Mouse (Mus musculus) thymus, postnatal 0 days (tissue): ENCODE data around the gene Acoxl. TPM values are rescaled to one million over a fixed set of nuclear protein-coding genes. Genes with fewer than 3 reads are reported as not detected.
"Not testable (repeated sequence)": the region's sequence is repeated elsewhere in the genome, so short reads cannot be mapped to it uniquely, and the experiment has no call there.

ENCODE experiments used
- DNase-seq: peaks from one replicate; pipeline ENCODE4 v3.0.0-alpha.2; 2015; ENCODE audit warnings: low spot score
- polyA plus RNA-seq: library from polyadenylated mRNA; unstranded; fragments of >200 nt; fragmentation: Nextera tagmentation; extraction: Ambion mirVana; gene quantifications from 2 replicates; pipeline ENCODE4 v1.2.1, GENCODE M21; 2015

The Acoxl gene
- polyA plus RNA-seq, 1 experiment from 2014 or later: 3.6 TPM

DNA sequence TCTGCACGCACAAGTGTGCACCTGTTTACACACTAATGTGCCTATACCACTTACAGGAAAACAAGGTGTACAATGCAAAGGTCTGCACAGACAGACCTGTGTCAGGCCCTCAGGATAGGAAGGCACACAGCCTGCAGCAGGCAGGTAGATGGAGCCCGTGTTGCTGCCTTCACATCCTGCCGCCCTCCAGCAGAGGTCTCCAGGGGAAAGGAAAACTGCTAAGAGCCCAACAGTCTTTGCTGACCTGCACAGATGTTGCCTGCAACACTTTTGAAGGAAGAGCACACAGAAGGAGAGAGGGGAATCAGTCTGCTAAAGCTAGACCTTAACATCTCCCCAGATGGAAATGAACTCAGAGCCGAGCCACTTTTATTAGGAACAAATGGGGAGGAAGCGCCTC, 240.2 kb downstream of the Acoxl start:
- DNase-seq: peak; percentile 53

DNA sequence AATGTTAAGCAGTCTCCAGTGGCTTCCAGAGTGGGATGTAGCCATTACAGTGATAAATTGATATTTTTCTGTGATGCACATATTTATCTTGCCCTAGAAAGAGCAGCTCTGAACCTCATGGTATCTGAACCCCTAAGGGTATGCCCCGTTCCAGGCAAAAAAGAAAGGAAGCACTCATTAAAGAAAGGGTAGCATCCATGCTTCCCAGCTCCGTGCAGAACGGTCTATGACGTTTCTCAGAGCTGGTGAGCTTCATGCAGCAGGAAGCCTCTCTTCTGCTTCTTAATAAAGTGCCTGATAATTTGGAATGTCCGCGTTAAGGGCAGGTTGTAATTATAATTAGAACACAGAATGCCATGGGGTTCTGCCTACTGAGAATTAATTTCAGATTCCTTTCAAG, 240.6 kb downstream of the Acoxl start:
- no peak for DNase-seq

DNA sequence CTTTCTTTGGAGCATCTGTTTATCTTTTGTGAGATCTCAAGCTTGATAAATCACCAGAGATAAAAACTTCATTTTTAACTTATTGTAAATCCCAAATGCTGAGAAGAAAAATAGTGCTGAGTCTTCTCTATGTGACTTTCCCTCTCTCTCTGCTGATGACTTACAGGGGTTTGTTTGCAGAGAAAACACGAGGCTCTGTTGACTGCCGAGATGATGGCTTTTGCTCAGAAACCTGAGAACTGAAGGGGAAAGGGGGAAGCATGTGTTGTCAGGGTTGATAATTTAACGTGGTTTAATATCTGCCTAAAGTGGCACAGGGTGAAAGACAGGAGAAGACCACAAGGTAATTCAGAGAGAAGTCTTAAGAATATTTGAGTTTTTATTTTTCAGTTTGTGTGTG, 245.2 kb downstream of the Acoxl start:
- DNase-seq: no peak

DNA sequence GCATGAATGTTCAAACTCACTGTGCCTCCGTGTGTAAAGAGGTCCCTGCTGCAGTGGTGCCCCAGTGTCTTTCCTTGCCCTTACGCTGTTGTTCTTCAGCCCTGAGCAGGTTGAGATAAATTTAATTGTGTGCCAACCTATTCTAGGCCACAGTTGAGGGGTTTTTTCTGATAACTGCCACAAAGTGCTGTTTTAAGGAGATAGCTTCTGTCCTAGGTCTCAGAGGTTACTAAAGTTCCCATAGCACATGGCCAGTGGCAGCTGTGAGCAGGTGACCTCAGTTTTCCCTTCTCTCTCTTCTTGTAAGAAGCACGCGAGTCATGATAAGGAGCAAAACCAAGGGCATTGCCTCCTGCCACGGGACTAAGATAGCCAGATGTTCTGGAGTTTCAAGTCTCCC, 245.9 kb downstream of the Acoxl start:
- DNase-seq: no peak

DNA sequence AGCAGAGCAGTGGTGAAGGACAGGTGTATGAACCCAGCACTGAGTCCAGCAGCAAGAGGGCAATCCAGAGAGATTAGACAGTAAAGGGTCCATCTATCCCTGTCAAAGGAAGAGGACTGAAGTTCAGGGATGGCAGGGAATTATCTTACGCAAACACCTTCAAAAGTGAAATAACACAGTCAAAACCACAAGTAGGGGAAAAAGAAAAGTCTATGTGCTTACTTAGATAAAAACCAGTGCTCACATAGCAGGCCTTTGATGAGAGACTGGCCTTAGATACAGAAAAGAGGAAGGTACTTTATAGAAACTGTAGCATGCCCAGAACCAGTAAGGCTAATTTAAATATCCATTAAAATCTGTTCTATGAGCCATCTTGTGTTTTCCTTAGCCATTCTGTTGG, 246.8 kb downstream of the Acoxl start:
- DNase-seq: no peak

DNA sequence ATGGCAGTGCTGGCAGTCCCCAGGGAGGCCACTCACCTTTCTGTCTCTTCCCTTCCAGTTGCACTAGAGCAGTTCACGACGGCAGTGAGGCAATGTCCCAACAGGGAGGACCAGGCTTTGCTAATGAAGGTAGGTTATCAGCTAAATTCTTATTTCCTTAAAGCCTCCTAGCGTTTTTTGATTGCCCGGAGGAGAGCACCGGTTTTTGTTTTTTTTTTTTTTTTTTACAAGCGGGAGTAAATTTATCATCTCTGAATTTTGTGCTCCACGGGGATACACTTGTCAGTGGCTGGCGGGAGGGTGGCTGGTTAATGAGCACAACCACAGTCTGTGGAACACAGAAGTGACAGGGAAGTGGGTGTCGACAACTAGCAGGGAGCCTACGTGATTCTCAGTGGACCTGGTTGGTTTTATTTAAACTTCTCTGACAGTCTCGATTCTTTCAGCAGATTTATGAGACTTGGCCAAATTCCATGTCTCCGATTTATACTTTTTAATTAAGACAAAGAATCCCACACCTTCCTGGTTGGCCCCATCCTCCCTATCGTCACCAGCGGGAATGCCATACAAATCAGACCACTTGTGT, 247.7 kb downstream of the Acoxl start:
- DNase-seq: no peak

DNA sequence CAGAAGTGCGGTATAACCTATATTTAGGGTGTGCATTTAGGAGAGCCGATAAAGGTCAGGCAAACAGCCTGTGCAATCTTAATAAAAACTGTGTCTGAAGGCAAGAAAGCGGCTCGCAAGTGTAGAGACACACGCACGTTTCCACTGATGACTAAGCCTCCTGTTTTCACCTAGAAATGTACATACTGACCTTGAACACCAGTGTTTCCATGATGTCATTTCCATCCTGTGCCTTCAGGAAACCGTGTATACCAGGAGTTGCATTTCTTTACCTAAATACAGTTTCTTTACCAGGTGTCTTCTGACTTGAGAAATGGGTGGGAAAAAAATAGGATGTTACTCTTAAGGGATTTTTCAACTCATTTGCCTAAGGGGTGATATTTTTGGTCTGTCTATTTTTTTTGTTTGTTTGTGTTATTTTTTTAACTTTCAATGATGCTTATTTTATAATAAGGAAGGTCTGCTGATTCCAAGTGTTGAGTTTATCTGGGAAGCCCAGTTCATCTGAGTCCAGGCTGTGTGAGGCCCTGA, 248.4 kb downstream of the Acoxl start:
- peak; percentile 30 for DNase-seq

DNA sequence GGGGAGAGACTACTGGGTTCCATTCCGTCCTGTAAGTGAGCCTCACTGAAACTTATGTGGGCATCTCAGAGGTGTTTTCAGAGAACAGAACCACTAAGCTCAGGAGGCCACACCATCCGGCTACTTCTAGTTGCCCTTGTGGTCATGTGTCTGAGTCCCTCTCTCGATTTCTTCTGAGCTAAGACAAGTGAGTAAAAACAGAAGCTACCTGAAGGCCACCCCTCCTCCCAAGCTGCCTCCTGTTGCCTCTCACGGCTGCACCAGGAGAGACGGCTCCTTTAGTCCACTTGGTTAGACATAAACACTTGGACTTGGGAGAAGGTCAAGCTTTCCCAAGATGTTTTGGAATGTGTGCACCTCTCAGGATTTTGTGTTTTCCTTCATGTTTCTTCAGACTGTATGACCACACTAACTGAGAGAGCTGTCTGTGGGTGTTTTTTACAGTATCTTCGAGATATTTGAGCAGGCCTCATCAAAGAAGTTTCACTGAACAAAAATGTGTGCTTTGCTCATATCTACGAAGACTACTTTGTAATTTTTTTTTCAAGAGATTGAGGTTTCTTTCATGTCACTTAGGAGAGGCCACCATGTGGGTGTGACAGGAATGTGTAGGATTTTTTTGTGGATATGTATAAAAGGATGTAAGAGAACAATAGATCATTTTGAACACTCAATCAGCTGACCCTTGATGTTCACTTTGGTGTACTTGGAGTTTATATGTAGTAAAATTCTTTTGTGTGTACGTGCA, 249.3 kb downstream of the Acoxl start:
- no peak for DNase-seq

DNA sequence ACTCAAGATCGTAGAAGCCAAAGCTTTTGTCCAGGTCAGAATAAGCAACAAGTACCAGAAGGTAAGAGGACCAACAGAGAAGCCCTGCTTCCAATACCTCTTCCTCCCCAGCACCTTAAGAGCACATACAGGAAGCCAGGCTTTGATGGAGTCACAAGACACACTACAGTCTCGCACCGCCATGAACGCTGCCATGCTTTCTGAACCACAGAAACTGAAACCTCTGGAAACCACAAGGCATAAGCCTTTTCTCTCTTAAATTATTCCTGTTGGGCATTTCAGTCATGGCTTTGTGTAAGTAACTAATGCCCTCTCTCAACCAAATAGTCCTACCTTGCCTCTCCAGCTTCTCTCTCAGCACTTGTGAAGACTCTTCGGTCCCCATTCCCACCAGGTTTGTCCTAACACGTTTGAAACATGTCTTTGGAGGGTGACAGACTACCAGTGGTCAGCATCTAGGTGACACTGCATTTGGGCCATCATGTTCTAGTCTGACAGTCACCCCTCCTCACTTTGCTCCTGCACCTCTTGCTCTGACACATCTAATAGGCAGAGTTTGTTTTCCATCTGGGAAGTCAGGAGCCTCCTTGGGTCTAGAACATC, 251.7 kb downstream of the Acoxl start:
- peak; percentile 55 for DNase-seq

DNA sequence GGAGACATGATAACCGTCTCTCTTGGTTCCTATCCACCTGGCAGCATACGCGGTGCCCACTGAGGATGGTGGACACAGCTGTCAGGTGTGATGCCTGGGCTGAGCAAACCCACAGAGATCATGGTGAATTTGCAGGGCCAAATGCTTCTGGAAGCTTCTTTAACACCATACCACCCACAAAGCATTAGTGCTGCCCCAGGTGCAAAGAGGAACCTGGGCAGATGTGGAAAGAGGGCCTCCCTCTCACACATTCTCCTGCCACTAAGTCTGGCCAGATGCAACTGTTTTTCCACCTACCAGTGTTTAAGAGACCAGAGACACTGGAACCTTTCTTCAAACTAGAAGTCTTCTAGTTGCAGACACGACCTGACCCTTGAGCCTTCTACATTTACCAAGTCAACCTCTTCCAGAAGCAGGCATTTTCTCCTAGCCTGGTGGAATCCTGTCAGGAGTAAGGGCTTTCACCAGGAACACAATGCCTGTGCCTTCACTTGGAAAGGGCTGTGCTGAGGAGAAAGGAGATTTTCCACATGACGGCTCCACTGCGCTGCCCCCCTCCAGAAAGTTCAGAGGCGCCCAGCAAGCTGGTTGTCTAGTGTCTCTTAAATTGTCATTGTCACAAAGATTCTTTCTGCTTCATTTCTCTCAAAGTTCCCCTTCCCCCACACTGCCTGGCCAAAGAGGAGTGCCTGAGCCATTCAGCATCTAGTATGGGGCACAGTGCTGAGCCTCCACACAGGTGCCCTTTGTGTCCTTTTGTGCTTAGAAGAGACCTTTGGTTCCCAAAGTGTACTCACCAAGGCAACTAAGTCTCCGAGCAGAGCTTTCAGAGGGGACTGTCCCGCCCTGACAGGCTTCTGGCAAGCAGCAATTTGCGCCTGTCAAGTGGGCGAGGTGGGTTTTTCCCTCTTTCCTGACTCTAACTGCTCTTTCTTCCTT, 253.0 kb downstream of the Acoxl start:
- peak; percentile 59 for DNase-seq

DNA sequence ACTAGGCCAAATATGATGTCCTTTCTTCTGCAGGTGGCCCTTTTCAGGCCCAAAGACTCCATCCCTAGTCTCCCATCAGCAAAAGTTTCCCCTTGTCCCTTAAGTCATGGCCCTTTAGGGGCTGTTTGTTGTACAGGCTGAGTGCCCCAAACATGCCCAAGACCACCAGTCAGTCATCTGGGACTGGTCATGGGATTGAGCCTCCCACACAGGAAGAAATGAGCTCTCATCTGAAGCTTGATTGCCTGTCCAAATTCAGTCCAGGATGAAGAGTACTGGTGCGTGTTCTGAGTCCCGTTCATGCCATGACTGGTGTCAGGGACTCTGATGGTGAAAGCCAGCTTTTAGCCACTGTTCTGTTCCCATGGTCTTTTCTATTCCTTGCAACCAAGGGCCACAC, 253.8 kb downstream of the Acoxl start:
- no peak for DNase-seq

DNA sequence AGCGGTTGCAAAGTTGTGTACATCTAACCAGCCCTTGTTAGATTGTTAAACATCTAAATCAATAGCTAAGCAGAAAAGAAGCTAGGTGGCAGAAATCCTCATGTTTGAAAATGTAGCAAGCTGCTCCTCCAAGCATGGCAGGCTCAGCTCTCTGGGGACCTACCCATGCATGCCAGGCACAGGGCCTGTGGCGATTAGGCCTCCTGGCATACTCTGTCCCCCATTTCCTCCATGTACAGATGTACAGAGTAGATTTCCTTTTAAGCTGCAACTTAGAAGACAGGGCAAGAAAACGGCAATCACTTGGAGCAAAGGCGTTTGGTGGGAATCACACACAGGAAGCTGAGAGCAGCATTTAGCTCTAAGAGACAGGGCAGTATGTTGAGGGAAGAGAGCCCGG, 255.5 kb downstream of the Acoxl start:
- no peak for DNase-seq

DNA sequence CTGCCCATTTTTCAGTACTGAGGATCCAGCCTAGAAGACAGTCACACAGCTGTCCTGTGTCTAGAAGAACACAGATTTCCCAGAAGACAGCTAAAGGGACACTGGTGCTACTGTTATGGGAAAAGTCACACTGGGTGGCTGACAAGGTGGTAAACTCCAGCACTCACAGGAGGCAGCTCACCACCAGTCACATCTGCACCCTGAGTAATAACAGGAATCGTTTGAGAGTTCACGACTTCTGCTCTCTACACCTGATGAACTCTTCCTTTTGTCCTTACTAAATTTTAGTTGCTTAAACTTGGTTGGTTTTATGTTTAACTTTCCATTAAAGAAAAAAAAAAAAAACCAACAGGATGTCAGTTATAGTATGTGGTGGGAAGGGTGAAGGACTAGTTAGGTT, 255.9 kb downstream of the Acoxl start:
- DNase-seq: no peak

DNA sequence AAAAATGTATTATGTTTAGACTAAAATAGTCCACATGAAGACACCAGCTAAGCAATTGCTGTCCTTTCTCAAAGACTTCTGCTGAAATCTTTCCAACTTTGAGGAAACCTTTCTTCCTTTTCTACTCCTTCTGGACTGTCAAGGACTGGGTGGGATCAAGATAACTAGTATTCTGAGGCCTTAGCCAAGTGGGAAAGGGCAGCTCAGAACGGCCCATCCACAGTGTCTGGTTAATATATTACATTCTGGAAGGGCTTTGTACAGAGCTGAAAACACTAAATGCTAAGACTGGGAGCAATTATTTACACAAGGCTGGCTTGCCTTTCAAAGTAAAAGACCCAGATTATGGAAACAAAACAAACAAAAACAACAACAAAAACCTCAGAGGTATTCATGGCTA, 256.6 kb downstream of the Acoxl start:
- no peak for DNase-seq

DNA sequence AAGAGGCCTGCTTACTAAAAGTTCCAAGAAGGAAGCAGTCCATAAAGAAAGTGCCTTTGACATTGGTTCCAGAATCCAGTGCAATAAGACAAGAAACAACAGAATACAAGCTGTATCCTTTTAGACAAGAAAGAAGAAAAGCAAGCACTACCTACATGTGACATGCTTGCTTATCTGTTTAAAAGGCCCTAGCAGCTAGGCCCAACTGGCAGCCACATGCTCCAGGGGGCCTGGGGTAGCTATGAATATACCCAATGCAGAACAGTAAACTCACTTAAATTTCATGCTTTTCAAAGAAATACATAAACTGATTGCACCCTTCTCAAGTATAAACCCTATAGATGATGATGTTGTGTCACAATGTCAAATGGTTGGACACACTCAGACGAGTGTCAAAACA, 257.4 kb downstream of the Acoxl start:
- DNase-seq: no peak

DNA sequence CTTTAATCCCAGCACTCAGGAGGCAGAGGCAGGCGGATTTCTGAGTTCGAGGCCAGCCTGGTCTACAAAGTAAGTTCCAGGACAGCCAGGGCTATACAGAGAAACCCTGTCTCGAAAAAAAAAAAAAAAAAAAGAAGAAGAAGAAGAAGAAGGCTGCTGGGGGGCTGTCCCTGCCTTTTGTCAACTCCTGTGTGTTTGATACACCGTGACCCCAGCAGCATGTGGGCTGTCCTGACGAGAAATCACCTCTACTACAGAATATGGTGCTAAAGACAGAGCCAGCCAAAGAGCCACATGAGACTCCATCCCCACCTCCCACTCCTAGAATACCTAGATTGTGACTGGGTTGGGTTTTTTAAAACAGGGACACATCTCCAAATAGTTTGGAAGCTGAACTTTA, 259.4 kb downstream of the Acoxl start:
- DNase-seq: not testable (repeated sequence)

DNA sequence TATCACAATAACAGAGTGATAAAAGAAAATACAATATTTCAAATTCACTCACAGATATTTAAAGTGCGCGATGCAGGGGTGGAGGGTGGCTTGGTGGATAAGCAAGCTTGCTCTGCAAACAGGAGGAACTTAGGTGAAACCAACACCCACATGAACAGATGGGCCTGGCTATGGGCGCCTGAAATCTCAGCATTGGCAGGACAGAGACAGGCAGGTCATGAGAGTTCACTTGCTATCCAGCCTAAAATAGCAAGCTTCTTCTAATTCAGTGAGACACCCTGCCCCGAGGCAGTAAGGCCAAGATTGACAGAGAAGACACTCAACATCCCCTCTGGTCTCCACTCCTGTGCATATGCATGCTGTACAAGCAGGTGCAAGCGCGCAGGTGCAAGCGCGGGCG, 263.4 kb downstream of the Acoxl start:
- DNase-seq: no peak

DNA sequence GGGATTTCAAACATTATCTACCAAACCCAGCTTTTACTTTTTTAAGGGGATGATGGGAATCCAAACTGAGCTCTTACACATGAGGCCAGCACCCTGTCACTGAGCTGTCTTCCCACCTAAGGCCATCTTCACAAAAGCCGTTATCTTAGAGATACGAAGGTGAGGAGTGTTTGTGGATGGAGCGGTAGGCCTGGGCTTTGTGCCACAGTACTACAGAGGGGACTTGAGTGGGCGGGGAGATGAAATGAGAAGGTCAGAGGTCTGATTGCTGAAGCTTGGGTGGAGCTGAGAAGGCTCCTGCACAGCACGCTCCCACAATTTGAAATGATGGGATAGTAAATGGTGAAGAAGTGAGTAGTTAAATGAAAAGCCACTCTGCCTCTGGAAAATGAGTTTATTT, 266.1 kb downstream of the Acoxl start:
- DNase-seq: no peak

DNA sequence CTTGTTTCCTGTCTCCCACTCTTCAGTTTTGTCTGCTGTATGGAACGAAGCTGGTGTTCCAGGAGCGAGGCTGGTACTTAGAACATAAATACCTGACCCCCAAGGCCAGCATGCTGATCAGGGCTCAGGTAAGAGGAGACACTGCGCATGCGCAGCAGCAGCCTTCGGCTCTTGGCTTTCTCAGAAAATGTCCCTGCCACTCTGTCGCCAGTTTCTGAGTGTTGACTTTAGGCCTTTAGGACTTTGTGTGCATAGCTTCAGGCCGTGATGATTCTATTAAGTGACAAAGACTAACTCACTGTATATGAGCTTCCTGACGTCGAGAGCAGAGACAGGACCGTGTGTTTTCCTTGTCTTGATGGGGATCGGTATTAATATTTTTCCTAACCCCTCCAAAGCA, 267.0 kb downstream of the Acoxl start:
- DNase-seq: no peak

DNA sequence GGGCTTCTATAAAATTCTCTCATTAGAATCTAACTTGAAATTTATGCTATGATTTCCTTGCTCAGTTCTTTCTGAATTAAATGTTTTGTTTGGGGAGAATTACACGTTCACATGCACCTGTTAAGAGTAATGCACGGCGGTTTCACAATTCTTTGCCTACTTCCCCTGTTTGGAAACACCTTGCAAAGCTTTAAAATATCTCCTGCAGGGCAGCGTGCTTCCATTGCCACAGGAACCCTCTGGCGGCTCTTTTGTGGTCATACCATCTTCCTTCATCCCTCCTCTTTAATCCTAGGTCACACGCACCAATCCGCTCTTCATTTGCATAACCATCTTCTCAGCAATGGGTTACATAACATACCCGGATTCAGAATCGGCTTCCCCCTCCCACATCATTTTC, 272.9 kb downstream of the Acoxl start:
- DNase-seq: no peak

DNA sequence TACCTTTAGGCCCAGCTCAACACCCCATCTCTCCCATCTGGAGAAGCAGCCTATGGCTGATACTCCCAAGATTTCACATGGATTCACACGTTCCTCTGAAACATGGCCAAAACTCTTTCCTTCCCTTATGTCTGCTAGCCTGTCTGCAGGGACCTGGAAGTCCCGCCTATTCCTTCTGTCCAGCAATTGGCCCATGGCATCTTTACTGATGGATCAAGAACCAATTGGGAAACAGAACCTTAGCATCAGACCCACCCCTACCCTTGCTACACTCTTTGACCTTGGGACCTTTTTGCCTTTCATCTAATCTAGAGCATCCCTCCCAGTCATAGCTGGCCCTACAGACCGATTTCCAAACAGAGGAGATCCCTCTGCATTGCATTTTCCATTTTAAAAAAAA, 275.9 kb downstream of the Acoxl start:
- DNase-seq: no peak

DNA sequence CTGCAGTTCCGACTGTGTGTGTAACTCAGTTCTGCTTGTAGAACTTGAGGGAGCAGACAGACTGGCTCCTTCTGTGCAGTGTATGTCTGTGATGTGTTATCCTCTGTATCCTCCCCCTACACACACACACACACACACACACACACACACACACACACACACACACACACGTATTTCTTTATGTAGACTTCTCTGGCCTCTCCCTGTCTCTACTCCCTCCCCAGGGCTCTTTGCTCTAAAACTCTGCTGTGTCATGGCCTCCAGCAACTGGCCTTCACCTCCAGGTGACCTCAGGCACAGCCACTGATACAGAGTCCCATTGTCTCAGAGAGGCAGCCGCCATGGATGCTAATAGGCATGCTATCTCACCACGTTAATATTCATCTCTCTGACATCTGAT, 276.9 kb downstream of the Acoxl start:
- DNase-seq: no peak
